Mouse (Mus musculus) gastrocnemius, postnatal 4 days (tissue): ENCODE results near the gene Olfr116. TPM values are rescaled to one million over a fixed set of nuclear protein-coding genes. Genes with fewer than 3 reads are reported as not detected.

Experiments used
- DNase-seq, 2 experiments: peaks; one replicate each; pipeline ENCODE4 v3.0.0; 2021 to 2022; ENCODE audit warnings: low spot score in 2 of 2, mixed read lengths in 2 of 2
- long read RNA-seq, 2 experiments: library from polyadenylated mRNA; stranded (forward); transcript quantifications; one replicate each; pipeline ENCODE4 v2.0.0; 2021
- total RNA-seq, 2 experiments: library from RNA; stranded (reverse); gene quantifications; 2 replicates each; pipeline ENCODE4 v1.2.3; 2021

Gene Olfr116
- total RNA-seq = not detected
- long read RNA-seq, experiment 1 = 0 reads
- long read RNA-seq, experiment 2 = 0 reads

- DNase-seq = no peak
Measured at GRCm38 (mm10) chr17:37627009-37627408, at the start of gene Olfr116, which contains the start of gene Olfr115. Gene Olfr116 (minus strand): TSS chr17:37627199. Gene Olfr115 (minus strand): TSS chr17:37627109.

GRCm38 (mm10) chr17:37666688-37667087 is 39.7 kb upstream of the Olfr116 start, which contains the start of gene Olfr118:
Gene Olfr118 (plus strand): TSS chr17:37666988.
- no peak for DNase-seq

GRCm38 (mm10) chr17:37663682-37664081 is 36.7 kb upstream of the Olfr116 start, which contains the start of gene Olfr117:
Gene Olfr117 (minus strand): TSS chr17:37663782.
- no peak for DNase-seq

GRCm38 (mm10) chr17:37592643-37593042 is 34.4 kb downstream of the Olfr116 start, which contains the start of gene Olfr114:
Gene Olfr114 (minus strand): TSS chr17:37592743.
- DNase-seq = no peak

- DNase-seq = no peak
Measured at GRCm38 (mm10) chr17:37577563-37577962, 49.4 kb downstream of the Olfr116 start, which contains the start of gene Olfr113. Gene Olfr113 (minus strand): TSS chr17:37577663.

Other genes with a start within 250 kb of the Olfr116 start
- gene Olfr105-ps, start 248.2 kb downstream of the Olfr116 start, total RNA-seq = not detected
- gene Olfr106-ps, start 236.8 kb downstream of the Olfr116 start, total RNA-seq = not detected
- not detected for gene Olfr107, start 228.0 kb downstream of the Olfr116 start, total RNA-seq
- not detected for gene Olfr108, start 181.7 kb downstream of the Olfr116 start, total RNA-seq
- not detected for gene Olfr109, start 168.3 kb downstream of the Olfr116 start, total RNA-seq
- gene H2-M2, start 143.6 kb downstream of the Olfr116 start, total RNA-seq = not detected
- not detected for gene Olfr110, start 134.7 kb downstream of the Olfr116 start, total RNA-seq
- not detected for gene Olfr111, start 119.2 kb downstream of the Olfr116 start, total RNA-seq
- gene Olfr112, start 57.7 kb downstream of the Olfr116 start, total RNA-seq = not detected
- not detected for gene Olfr113, start 49.5 kb downstream of the Olfr116 start, total RNA-seq
- not detected for gene Olfr114, start 34.5 kb downstream of the Olfr116 start, total RNA-seq
- not detected for gene Olfr115, start 90 bp downstream of the Olfr116 start, total RNA-seq
- not detected for gene Olfr117, start 36.6 kb upstream of the Olfr116 start, total RNA-seq
- not detected for gene Olfr118, start 39.8 kb upstream of the Olfr116 start, total RNA-seq
- not detected for gene Olfr119, start 69.4 kb upstream of the Olfr116 start, total RNA-seq
- gene Olfr120, start 94.6 kb upstream of the Olfr116 start, total RNA-seq = not detected
- not detected for gene Olfr121, start 121.7 kb upstream of the Olfr116 start, total RNA-seq
- gene Olfr122, start 141.4 kb upstream of the Olfr116 start, total RNA-seq = not detected
- not detected for gene Olfr123, start 166.3 kb upstream of the Olfr116 start, total RNA-seq
- not detected for gene Olfr124, start 172.7 kb upstream of the Olfr116 start, total RNA-seq
- not detected for gene Olfr125, start 205.8 kb upstream of the Olfr116 start, total RNA-seq
- not detected for gene Olfr126, start 220.3 kb upstream of the Olfr116 start, total RNA-seq